Mouse (Mus musculus): Measurements from ENCODE around the gene Pinlyp.

GRCm38 (mm10) chr7:24565627-24566026 lies 19.7 kb upstream of the Pinlyp start:
- TF ChIP-seq CTCF (IDR thresholded peaks at IDR 0.05; ENCODE audit: borderline replicate concordance, insufficient read depth, low read depth, low read length) (no peak), POLR2A (IDR thresholded peaks at IDR 0.05; ENCODE audit: borderline replicate concordance, insufficient read depth, low read length) (no peak)

All from cerebellum, adult 2 months (tissue).